16 mouse cellular contexts compared by ENCODE assay signal in the genomic region with DNA sequence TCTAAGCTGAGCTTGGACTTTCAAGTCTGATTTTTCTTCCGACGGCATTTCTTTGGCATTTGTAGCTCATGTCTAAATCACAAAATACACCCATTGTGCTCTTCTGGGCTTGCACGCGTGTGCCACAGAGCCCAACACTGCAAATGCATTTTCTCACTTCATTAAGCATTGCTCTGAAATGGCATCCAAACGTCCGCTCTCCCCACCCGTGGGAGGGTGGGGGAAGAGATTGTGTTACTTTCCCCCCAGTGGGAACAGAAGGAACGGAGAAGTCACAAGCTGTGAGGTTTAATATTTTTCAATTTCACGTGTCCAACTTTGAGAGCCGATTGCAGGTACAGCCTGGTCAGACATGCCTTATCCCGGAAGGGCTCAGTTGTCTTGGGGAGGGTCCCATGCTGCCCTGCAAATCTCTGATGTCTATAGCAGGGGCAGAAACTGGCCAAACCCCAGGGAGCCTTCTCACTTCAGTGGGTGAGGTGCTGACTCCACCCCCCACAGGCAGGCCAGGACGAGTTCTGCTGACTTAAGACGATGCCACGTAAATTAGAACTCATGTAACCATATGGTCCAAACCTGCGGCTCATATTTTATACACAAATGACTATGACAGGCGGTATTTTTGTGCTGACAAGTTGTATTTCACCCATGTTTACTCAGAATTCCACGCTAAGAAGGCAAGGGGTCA.
DNase-seq lines count a peak whose midpoint lies in the region; ATAC-seq lines count a peak whose summit lies in the region.
"Had no signal": no experiment of that assay in that cellular context is flagged by ENCODE, and none has a peak within 500 bp of the region (broad histone marks: within the 10 kb centered on the region; RNA-seq: fewer than 3 reads in every experiment).

No protein-coding gene starts in this region.

- no peaks in the 10 kb centered on the region for H3K9me3 ChIP-seq in neural tube, embryonic 13.5 days
- no peaks in the 10 kb centered on the region for H3K9me3 ChIP-seq in hindbrain, embryonic 12.5 days (replicated peaks)

- intact Hi-C loops in heart, postnatal 14 days (cut with DNase I), result no loop called here

- no peak overlapping the region for H3K4me3 ChIP-seq in neural tube, embryonic 13.5 days
- no peak overlapping the region for H3K4me3 ChIP-seq in hindbrain, embryonic 12.5 days
- H3K4me3 ChIP-seq: erythroblast, embryonic 14.5 days had no signal

- H3K9ac ChIP-seq in neural tube, embryonic 13.5 days, result no peak overlapping the region
- no peak overlapping the region for H3K9ac ChIP-seq in hindbrain, embryonic 12.5 days

- no peaks in the 10 kb centered on the region for H3K36me3 ChIP-seq in neural tube, embryonic 13.5 days
- no peaks in the 10 kb centered on the region for H3K36me3 ChIP-seq in hindbrain, embryonic 12.5 days

- WGBS in neural tube, embryonic 13.5 days, result 47% methylated on average over 17 of the region's 17 CpGs
- 40% methylated on average over 17 of the region's 17 CpGs for WGBS in hindbrain, embryonic 12.5 days

- DNase-seq in heart, adult 11 months, result peak; percentile 61
- DNase-seq in heart, postnatal 14 days, result no peak
- DNase-seq in neural tube, embryonic 10.5 days (ENCODE audit: extremely low spot score, low spot score), result no peak
- peak; percentile 17 to 21 for DNase-seq in urinary bladder, postnatal 36 days (ENCODE audit: low spot score in 2 of 2)
- no peak for DNase-seq in cerebellum, adult 18-20 months
- DNase-seq in gastrocnemius, postnatal 10 days, result no peak
- DNase-seq: adrenal gland, postnatal 10 days; B cell, adult 2 months; cerebellum, adult 8-10 months; heart, adult 18-20 months; lung, postnatal 36 days; right cerebral cortex, postnatal 25 days had no signal

- no peak overlapping the region for H3K4me2 ChIP-seq in neural tube, embryonic 13.5 days
- H3K4me2 ChIP-seq in hindbrain, embryonic 12.5 days (replicated peaks), result no peak overlapping the region

- no peak for ATAC-seq in neural tube, embryonic 13.5 days (ENCODE audit: low read depth)
- no peak for ATAC-seq in hindbrain, embryonic 12.5 days (ENCODE audit: low FRiP score)
- ATAC-seq: Patski had no signal

- no peaks in the 10 kb centered on the region for H3K27me3 ChIP-seq in neural tube, embryonic 13.5 days
- no peaks in the 10 kb centered on the region for H3K27me3 ChIP-seq in hindbrain, embryonic 12.5 days
- H3K27me3 ChIP-seq: Patski had no signal

- peaks cover 46% of the 10 kb centered on the region for H3K4me1 ChIP-seq in neural tube, embryonic 13.5 days (replicated peaks)
- H3K4me1 ChIP-seq in hindbrain, embryonic 12.5 days, result peaks cover 33% of the 10 kb centered on the region

- H3K27ac ChIP-seq in neural tube, embryonic 13.5 days (replicated peaks), result 0 out of 2 replicates have a peak overlapping the region, but pooled peaks have one; percentile 5
- peak overlapping the region; percentile 48; the same call in 1 of the 2 replicates for H3K27ac ChIP-seq in hindbrain, embryonic 12.5 days

Comparison
In these comparisons a context has a peak if more than half of its experiments do, and no peak if none do; other contexts are left out.
1. DNase-seq: peak in heart, adult 11 months (single experiment) and urinary bladder, postnatal 36 days (2 of 2); none in heart, postnatal 14 days (0 of 2), neural tube, embryonic 10.5 days (single experiment), cerebellum, adult 18-20 months (0 of 2) and gastrocnemius, postnatal 10 days (single experiment).